Mouse (Mus musculus): ENCODE results near the gene Amtn.
A peak's percentile ranks its signal among the peaks of the same experiment; 100 is the strongest.

GRCm38 (mm10) chr5:88364768-88365167 is 11.1 kb upstream of the Amtn start:
- TF ChIP-seq CTCF (IDR thresholded peaks at IDR 0.05; ENCODE audit: extremely low read depth, insufficient read depth, low read length) = peak; percentile 55; the same call in 1 of the 2 replicates
- no peak for TF ChIP-seq POLR2A (IDR thresholded peaks at IDR 0.05; ENCODE audit: extremely low read depth, insufficient read depth, low read length)
